Mouse (Mus musculus) natural killer cell, adult 2 months (primary cell): ENCODE results near the gene Cxcl16.

Experiments
- DNase-seq, 2 experiments: peaks; one replicate each; pipeline ENCODE4 v3.0.0; 2022; ENCODE audit warnings: low spot score in 2 of 2

The Cxcl16 gene

GRCm38 (mm10) chr11:70412591-70412990 lies 47.2 kb downstream of the Cxcl16 start:
- no peak for DNase-seq

- no peak for DNase-seq
Measured at GRCm38 (mm10) chr11:70410297-70410643, 49.5 kb downstream of the Cxcl16 start.

GRCm38 (mm10) chr11:70409594-70410296 lies 50.0 kb downstream of the Cxcl16 start, which contains the start of gene Pelp1:
Gene Pelp1, minus strand, starts transcription at chr11:70410031.
- DNase-seq: peak; percentile 78 to 84
